Mouse (Mus musculus) midbrain, postnatal 0 days (tissue): Measurements from ENCODE around the gene Cdh5. TPM values are rescaled to one million over a fixed set of nuclear protein-coding genes. Genes with fewer than 3 reads are reported as not detected.

Experiments used
- ATAC-seq: fragments of 200-750 bp; cut with Nextera tagmentation; 2 replicates; pipeline ENCODE4 v1.8.0; 2017; ENCODE audit warnings: moderate number of reproducible peaks, mild to moderate bottlenecking, moderate TSS enrichment, moderate library complexity; ENCODE audit not compliant: low FRiP score
- DNase-seq: peaks from one replicate; pipeline ENCODE4 v3.0.0-alpha.2; 2015; ENCODE audit warnings: low spot score
- H3K27ac ChIP-seq: fragments of 300-500 bp; sonication (generic); 2 replicates; pipeline ENCODE4 v1.5.1; 2014; ENCODE audit warnings: low read depth, mild to moderate bottlenecking, low read length, mixed read lengths
- H3K27me3 ChIP-seq: fragments of 300-500 bp; sonication (generic); 2 replicates; pipeline ENCODE4 v1.6.1; 2014; ENCODE audit warnings: low read length, control low read depth, mixed read lengths; ENCODE audit not compliant: insufficient read depth
- H3K36me3 ChIP-seq: fragments of 300-500 bp; sonication (generic); 2 replicates; pipeline ENCODE4 v1.6.1; 2014; ENCODE audit warnings: low read length, control low read depth, mixed read lengths; ENCODE audit not compliant: insufficient read depth
- H3K4me1 ChIP-seq: fragments of 300-500 bp; sonication (generic); 2 replicates; pipeline ENCODE4 v1.6.1; 2014; ENCODE audit warnings: mild to moderate bottlenecking, control low read depth, antibody characterized with exemption, low read length, mixed read lengths; ENCODE audit not compliant: insufficient read depth
- H3K4me2 ChIP-seq: fragments of 300-500 bp; sonication (generic); 2 replicates; pipeline ENCODE4 v1.6.1; 2014; ENCODE audit warnings: low read depth, mild to moderate bottlenecking, low read length, mixed read lengths; ENCODE audit not compliant: poor library complexity, severe bottlenecking
- H3K4me3 ChIP-seq: fragments of 300-500 bp; sonication (generic); 2 replicates; pipeline ENCODE4 v1.5.1; 2014; ENCODE audit warnings: low read depth, mild to moderate bottlenecking, low read length, moderate library complexity
- H3K9ac ChIP-seq: fragments of 300-500 bp; sonication (generic); replicated peaks from 2 replicates; pipeline ENCODE4 v1.6.1; 2014; ENCODE audit warnings: mild to moderate bottlenecking, low read length, moderate library complexity, mixed read lengths; ENCODE audit not compliant: poor library complexity, severe bottlenecking
- H3K9me3 ChIP-seq: fragments of 300-500 bp; sonication (generic); 2 replicates; pipeline ENCODE4 v1.6.1; 2016; ENCODE audit warnings: low read length, control low read depth
- CTCF ChIP-seq: IDR thresholded peaks from 2 replicates; pipeline ENCODE4 v1.5.1; 2016; ENCODE audit warnings: antibody characterized with exemption, mild to moderate bottlenecking
- WGBS: fragments of 180-500 bp; shearing (Covaris S2); extraction: QIAGEN DNeasy Blood & Tissue Kit; methylation state at CpG from one replicate; pipeline ENCODE4 v1.1.7; 2014; 5-methylcytosine and 5-hydroxymethylcytosine counted together
- polyA plus RNA-seq: library from polyadenylated mRNA; unstranded; fragments of >200 nt; fragmentation: Nextera tagmentation; extraction: Ambion mirVana; gene quantifications from 2 replicates; pipeline ENCODE4 v1.2.1, GENCODE M21; 2015
- total RNA-seq: library from RNA; depleted of rRNA; stranded (reverse); fragments of >200 nt; gene quantifications from 2 replicates; pipeline ENCODE4 v1.2.3, GENCODE M21; 2014; rRNA removed

The Cdh5 gene
- total RNA-seq, result 18.6 and 22.0 TPM in 2 replicates
- polyA plus RNA-seq, result 8.6 and 9.7 TPM in 2 replicates

GRCm38 (mm10) chr8:104101415-104101814 lies at the start of gene Cdh5:
TSS of gene Cdh5 (plus strand) at chr8:104101625.
- H3K36me3 ChIP-seq, result no peaks in the 10 kb centered on the region
- DNase-seq, result no peak
- no peak within 1 kb of the TSS for H3K9ac ChIP-seq
- H3K4me2 ChIP-seq, result no peak within 1 kb of the TSS
- no peak for TF ChIP-seq CTCF
- H3K4me1 ChIP-seq, result no peaks in the 10 kb centered on the region
- WGBS, result 78% methylated on average over 8 of the region's 8 CpGs
- ATAC-seq, result no peak
- H3K9me3 ChIP-seq, result no peaks in the 10 kb centered on the region
- peak within 1 kb of the TSS; percentile 15; the same call in 1 of the 2 replicates for H3K4me3 ChIP-seq
- H3K27me3 ChIP-seq, result no peaks in the 10 kb centered on the region
- no peak within 1 kb of the TSS for H3K27ac ChIP-seq

DNA sequence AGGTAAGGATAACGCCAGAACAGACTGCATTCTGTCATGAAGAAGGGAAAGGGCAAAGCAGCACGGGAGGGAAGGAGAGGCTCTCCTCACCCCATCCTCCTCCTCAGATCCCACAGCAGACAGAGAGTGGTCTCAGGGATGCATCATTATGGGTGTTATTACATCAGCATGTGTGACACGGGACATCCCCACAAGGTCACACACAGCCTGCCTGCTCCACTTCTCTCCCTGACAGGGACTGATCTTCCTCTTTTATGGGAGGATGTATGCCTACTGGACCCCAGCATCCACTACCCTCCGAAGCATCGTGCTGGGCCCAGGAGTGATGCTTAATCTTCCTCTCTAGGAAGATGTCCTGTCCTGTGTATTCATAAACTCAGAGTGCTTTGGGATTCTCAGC lies 41.5 kb upstream of the Cdh5 start:
- no peak for DNase-seq
- Histone ChIP-seq H3K4me3 (no peak overlapping the region), H3K4me2 (no peak overlapping the region), H3K9ac (no peak overlapping the region), H3K4me1 (peaks cover 5% of the 10 kb centered on the region; the same call in 1 of the 2 replicates), H3K27me3 (no peaks in the 10 kb centered on the region), H3K27ac (no peak overlapping the region), H3K9me3 (no peaks in the 10 kb centered on the region), H3K36me3 (no peaks in the 10 kb centered on the region)
- ATAC-seq, result no peak
- no peak for TF ChIP-seq CTCF
- WGBS, result 58% methylated on average over 5 of the region's 5 CpGs

DNA sequence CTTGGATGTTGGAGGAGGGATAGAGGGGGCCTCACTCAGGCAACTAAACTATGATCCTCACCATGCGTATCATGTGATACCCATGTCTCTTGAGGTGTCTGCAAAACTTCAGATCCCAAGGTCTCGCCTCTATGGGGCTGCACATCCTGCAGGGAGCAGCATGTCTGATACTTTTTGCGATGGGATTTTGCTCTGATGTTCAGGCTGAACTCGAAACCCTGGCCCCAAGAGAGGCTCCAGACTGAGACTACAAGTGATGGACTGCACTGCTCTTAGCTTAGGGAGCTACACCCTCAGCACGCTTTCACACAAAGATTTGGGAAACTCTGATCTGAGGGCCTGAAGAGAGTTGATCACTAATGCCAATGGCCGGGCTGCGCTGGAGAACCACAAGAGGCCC lies 41.0 kb upstream of the Cdh5 start:
- WGBS, result 83% methylated on average over 7 of the region's 7 CpGs

GRCm38 (mm10) chr8:104061048-104061988 lies 40.1 kb upstream of the Cdh5 start:
- no peaks in the 10 kb centered on the region for H3K27me3 ChIP-seq
- H3K4me3 ChIP-seq, result no peak overlapping the region
- WGBS, result 61% methylated on average over 6 of the region's 6 CpGs
- no peaks in the 10 kb centered on the region for H3K9me3 ChIP-seq
- no peak overlapping the region for H3K27ac ChIP-seq
- no peak overlapping the region for H3K9ac ChIP-seq
- no peaks in the 10 kb centered on the region for H3K36me3 ChIP-seq
- DNase-seq (no peak), ATAC-seq (no peak)
- H3K4me1 ChIP-seq, result peaks cover 5% of the 10 kb centered on the region; the same call in 1 of the 2 replicates
- TF ChIP-seq CTCF, result no peak
- H3K4me2 ChIP-seq, result no peak overlapping the region

More for the DNA sequence above, 41.0 kb upstream of the Cdh5 start:
- no peak overlapping the region for H3K27ac ChIP-seq
- DNase-seq, result no peak
- no peak overlapping the region for H3K9ac ChIP-seq
- no peak overlapping the region for H3K4me2 ChIP-seq
- H3K27me3 ChIP-seq, result no peaks in the 10 kb centered on the region
- no peak for ATAC-seq
- no peaks in the 10 kb centered on the region for H3K36me3 ChIP-seq
- H3K4me3 ChIP-seq, result no peak overlapping the region
- TF ChIP-seq CTCF, result no peak
- peaks cover 5% of the 10 kb centered on the region; the same call in 1 of the 2 replicates for H3K4me1 ChIP-seq
- H3K9me3 ChIP-seq, result no peaks in the 10 kb centered on the region

DNA sequence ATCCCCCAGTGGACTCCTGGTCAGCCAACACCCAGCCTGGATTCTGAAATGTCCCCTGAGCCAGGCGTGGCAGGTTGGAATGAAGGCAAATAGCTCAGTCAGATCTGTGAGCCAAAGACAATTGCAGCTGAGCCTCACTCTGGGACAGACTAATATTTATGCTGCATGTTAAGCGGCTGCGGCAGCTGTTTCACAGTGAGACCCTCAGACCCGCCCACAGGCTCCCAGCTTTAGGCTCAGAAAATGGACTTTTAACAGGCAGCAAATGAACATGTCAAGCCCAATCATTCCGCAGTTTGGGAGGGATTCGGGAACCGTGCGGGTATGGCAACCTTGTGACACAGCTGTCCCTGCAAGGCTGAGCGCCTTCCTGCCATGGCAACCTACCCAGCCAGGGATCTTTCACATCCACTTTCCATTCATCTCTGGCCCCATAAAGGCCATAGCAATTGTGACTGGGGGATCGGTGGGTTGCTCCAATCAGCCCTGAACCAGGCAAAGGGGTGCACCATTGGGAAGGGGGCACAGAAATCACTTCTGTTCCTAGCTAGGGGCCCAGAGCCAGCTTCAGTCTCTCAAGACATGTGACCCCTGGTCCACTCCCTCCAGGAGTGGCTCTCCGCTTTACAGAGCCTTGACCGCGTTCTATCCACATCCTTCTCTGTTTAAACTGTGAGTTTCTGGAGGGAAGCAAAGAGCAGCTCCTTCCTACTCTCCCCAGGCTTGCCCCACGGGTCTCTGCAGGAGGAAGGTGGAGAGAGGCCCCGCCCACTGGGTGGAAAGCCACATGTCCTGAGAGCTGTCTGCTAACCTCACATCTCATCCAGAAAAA lies 39.2 kb upstream of the Cdh5 start:
- ATAC-seq (peak; percentile 50), DNase-seq (peak; percentile 73)
- 28% methylated on average over 15 of the region's 15 CpGs for WGBS
- no peak for TF ChIP-seq CTCF
- no peak overlapping the region for H3K4me3 ChIP-seq
- peaks cover 5% of the 10 kb centered on the region; the same call in 1 of the 2 replicates for H3K4me1 ChIP-seq
- no peaks in the 10 kb centered on the region for H3K36me3 ChIP-seq
- H3K9me3 ChIP-seq, result no peaks in the 10 kb centered on the region
- no peak overlapping the region for H3K4me2 ChIP-seq
- no peak overlapping the region for H3K9ac ChIP-seq
- no peaks in the 10 kb centered on the region for H3K27me3 ChIP-seq
- 0 out of 2 replicates have a peak overlapping the region, but pooled peaks have one; percentile 12 for H3K27ac ChIP-seq
